Mouse (Mus musculus) MEL (cell line): ENCODE results near the gene Nfatc3. TPM values are rescaled to one million over a fixed set of nuclear protein-coding genes. Genes with fewer than 3 reads are reported as not detected.

Experiments used
- DNase-seq: peaks from one replicate; pipeline ENCODE4 v3.0.0; 2011; ENCODE audit warnings: low read depth, low spot score
- H3K27ac ChIP-seq: 2 replicates; pipeline ENCODE4 v1.5.1; 2012; ENCODE audit warnings: low read depth, mild to moderate bottlenecking, control low read depth, low read length, moderate library complexity; ENCODE audit not compliant: control insufficient read depth
- H3K27me3 ChIP-seq, 2 experiments: fragments of 150-350 bp in 1 of 2; sonication (generic) in 1 of 2; 2 replicates each; pipeline ENCODE4 v1.6.1; 2012; ENCODE audit warnings: low read length in 2 of 2, mild to moderate bottlenecking in 2 of 2, improper control_type of control experiment in 1 of 2, moderate library complexity in 1 of 2; ENCODE audit not compliant: insufficient read depth in 2 of 2, control insufficient read depth in 1 of 2
- H3K36me3 ChIP-seq, 2 experiments: 2 replicates each; pipeline ENCODE4 v1.6.1; 2012 to 2014; ENCODE audit warnings: low read length in 2 of 2, improper control_type of control experiment in 1 of 2, inconsistent platforms in 1 of 2, mild to moderate bottlenecking in 1 of 2; ENCODE audit not compliant: insufficient read depth in 2 of 2, control insufficient read depth in 1 of 2
- H3K4me1 ChIP-seq, 2 experiments: fragments of 150-350 bp in 1 of 2; sonication (generic) in 1 of 2; 2 replicates each; pipeline ENCODE4 v1.6.1; 2012; ENCODE audit warnings: low read length in 2 of 2, improper control_type of control experiment in 1 of 2, mild to moderate bottlenecking in 1 of 2; ENCODE audit not compliant: insufficient read depth in 2 of 2, control insufficient read depth in 1 of 2
- H3K4me3 ChIP-seq, 2 experiments: fragments of 150-350 bp in 1 of 2; sonication (generic) in 1 of 2; 2 replicates each; pipeline ENCODE4 v1.5.1; 2012; ENCODE audit warnings: low read depth in 2 of 2, low read length in 2 of 2, mild to moderate bottlenecking in 2 of 2, moderate library complexity in 2 of 2, control low read depth in 1 of 2, improper control_type of control experiment in 1 of 2; ENCODE audit not compliant: control insufficient read depth in 1 of 2, insufficient read depth in 1 of 2
- H3K79me2 ChIP-seq: 2 replicates; pipeline ENCODE4 v1.6.1; 2012; ENCODE audit warnings: mild to moderate bottlenecking, low read length, moderate library complexity; ENCODE audit not compliant: control insufficient read depth, poor library complexity, insufficient read depth
- H3K9ac ChIP-seq: 2 replicates; pipeline ENCODE4 v1.6.1; 2012; ENCODE audit warnings: low read depth, mild to moderate bottlenecking, control low read depth, low read length, moderate library complexity; ENCODE audit not compliant: control insufficient read depth, poor library complexity, severe bottlenecking
- H3K9me3 ChIP-seq: fragments of 150-350 bp; sonication (generic); replicated peaks from 2 replicates; pipeline ENCODE4 v1.6.1; 2012; ENCODE audit warnings: mild to moderate bottlenecking, low read length, improper control_type of control experiment, moderate library complexity; ENCODE audit not compliant: insufficient read depth
- BHLHE40 ChIP-seq: IDR thresholded peaks from 2 replicates; pipeline ENCODE4 v1.6.1; 2012; ENCODE audit warnings: low read depth, mild to moderate bottlenecking, inconsistent platforms, low read length, improper control_type of control experiment, borderline replicate concordance
- CHD2 ChIP-seq: IDR thresholded peaks from 2 replicates; pipeline ENCODE4 v1.6.1; 2011; ENCODE audit warnings: low read length, improper control_type of control experiment
- CTCF ChIP-seq, 3 experiments: IDR thresholded peaks in 2 of 3; conservative IDR thresholded peaks in 1 of 3; 2 replicates each; pipeline ENCODE4 v1.5.1; 2011 to 2012; ENCODE audit warnings: low read length in 3 of 3, low read depth in 2 of 3, mild to moderate bottlenecking in 2 of 3, improper control_type of control experiment in 1 of 3, inconsistent platforms in 1 of 3, mixed read lengths in 1 of 3, moderate library complexity in 1 of 3; ENCODE audit not compliant: control insufficient read depth in 1 of 3, insufficient read depth in 1 of 3, poor library complexity in 1 of 3, severe bottlenecking in 1 of 3
- E2F4 ChIP-seq: IDR thresholded peaks from 2 replicates; pipeline ENCODE4 v1.6.1; 2011; ENCODE audit warnings: low read depth, low read length, improper control_type of control experiment, borderline replicate concordance
- EP300 ChIP-seq, 2 experiments: IDR thresholded peaks; 2 replicates each; pipeline ENCODE4 v1.6.1; 2011; ENCODE audit warnings: improper control_type of control experiment in 2 of 2, low read length in 2 of 2, low read depth in 1 of 2, mild to moderate bottlenecking in 1 of 2
- ETS1 ChIP-seq: IDR thresholded peaks from 2 replicates; pipeline ENCODE4 v1.6.1; 2012; ENCODE audit warnings: low read depth, mild to moderate bottlenecking, inconsistent platforms, low read length, improper control_type of control experiment, moderate library complexity
- HCFC1 ChIP-seq: IDR thresholded peaks from 2 replicates; pipeline ENCODE4 v1.6.1; 2012; ENCODE audit warnings: low read depth, mild to moderate bottlenecking, inconsistent platforms, low read length, improper control_type of control experiment, moderate library complexity
- MAZ ChIP-seq: IDR thresholded peaks from 2 replicates; pipeline ENCODE4 v1.6.1; 2012; ENCODE audit warnings: low read depth, mild to moderate bottlenecking, inconsistent platforms, low read length, improper control_type of control experiment
- MEF2A ChIP-seq: IDR thresholded peaks from 2 replicates; pipeline ENCODE4 v1.6.1; 2014; ENCODE audit warnings: low read depth, mild to moderate bottlenecking, inconsistent platforms, low read length, improper control_type of control experiment; ENCODE audit not compliant: poor library complexity, insufficient replicate concordance, severe bottlenecking; ENCODE audit errors: extremely low read depth
- MYC ChIP-seq: IDR thresholded peaks from 2 replicates; pipeline ENCODE4 v1.6.1; 2011; ENCODE audit warnings: low read depth, mild to moderate bottlenecking, low read length, improper control_type of control experiment, moderate library complexity
- POLR2A ChIP-seq, 2 experiments: IDR thresholded peaks; 2 replicates each; pipeline ENCODE4 v1.6.1; 2011 to 2012; ENCODE audit warnings: low read length in 2 of 2, mild to moderate bottlenecking in 2 of 2, control low read depth in 1 of 2, improper control_type of control experiment in 1 of 2, low read depth in 1 of 2, moderate library complexity in 1 of 2; ENCODE audit not compliant: control insufficient read depth in 1 of 2, insufficient read depth in 1 of 2, poor library complexity in 1 of 2
- POLR2AphosphoS2 ChIP-seq: IDR thresholded peaks from 2 replicates; pipeline ENCODE4 v1.6.1; 2011; ENCODE audit warnings: low read length, improper control_type of control experiment
- RCOR1 ChIP-seq: IDR thresholded peaks from 2 replicates; pipeline ENCODE4 v1.6.1; 2012; ENCODE audit warnings: low read depth, mild to moderate bottlenecking, inconsistent platforms, low read length, improper control_type of control experiment
- SIN3A ChIP-seq: IDR thresholded peaks from 2 replicates; pipeline ENCODE4 v1.6.1; 2012; ENCODE audit warnings: low read length, improper control_type of control experiment, inconsistent platforms
- USF2 ChIP-seq, 2 experiments: IDR thresholded peaks; 2 replicates each; pipeline ENCODE4 v1.6.1; 2011 to 2012; ENCODE audit warnings: improper control_type of control experiment in 2 of 2, low read length in 2 of 2, borderline replicate concordance in 1 of 2, inconsistent platforms in 1 of 2, low read depth in 1 of 2, mild to moderate bottlenecking in 1 of 2; ENCODE audit not compliant: insufficient read depth in 1 of 2
- polyA plus RNA-seq, 2 experiments: library from polyadenylated mRNA; stranded (reverse) in 1 of 2; unstranded in 1 of 2; fragments of >175 nt in 1 of 2; fragments of >200 nt in 1 of 2; gene quantifications; 2 replicates each; pipeline versions ENCODE4 v1.2.1 to v1.2.4; 2012; ENCODE audit warnings: low replicate concordance in 2 of 2, low read depth in 1 of 2; ENCODE audit not compliant: insufficient read length in 2 of 2, insufficient read depth in 1 of 2, missing spikeins in 1 of 2
- total RNA-seq: library from RNA; depleted of rRNA; stranded (reverse); fragments of 300-350 nt; gene quantifications from 2 replicates; pipeline ENCODE4 v1.2.3, GENCODE M21; 2012

The Nfatc3 gene
- total and polyA plus RNA-seq, 3 experiments: 14.4 to 59.3 (median 50.2) TPM

- no peak for DNase-seq
- Histone ChIP-seq H3K9ac (no peak overlapping the region), H3K27ac (no peak overlapping the region), H3K36me3 (peaks cover 0 to 2% of the 10 kb centered on the region in 2 experiments; a peak in 2 of 4 replicates), H3K4me1 (no peaks in the 10 kb centered on the region), H3K79me2 (no peaks in the 10 kb centered on the region), H3K9me3 (no peaks in the 10 kb centered on the region), H3K27me3 (no peaks in the 10 kb centered on the region)
- TF ChIP-seq HCFC1 (no peak), POLR2A (IDR thresholded peaks at IDR 0.05; ENCODE audit: control insufficient read depth in 1 of 2, insufficient read depth in 1 of 2, low read depth in 1 of 2, low read length in 2 of 2, poor library complexity in 1 of 2) (no peak), CHD2 (no peak), ETS1 (no peak), RCOR1 (no peak), MYC (no peak), CTCF (IDR thresholded peaks at IDR 0.05 in 2 of 3, conservative IDR thresholded peaks at IDR 0.05 in 1 of 3; ENCODE audit: control insufficient read depth in 1 of 3, insufficient read depth in 1 of 3, low read depth in 2 of 3, low read length in 3 of 3, poor library complexity in 1 of 3, severe bottlenecking in 1 of 3) (no peak), E2F4 (no peak)
- TF ChIP-seq, all 39 proteins: peak for 0
- no peak overlapping the region for H3K4me3 ChIP-seq
Observed at GRCm38 (mm10) chr8:106051068-106051467, 7.6 kb upstream of the Nfatc3 start.

- DNase-seq: no peak
- no peaks in the 10 kb centered on the region for H3K27me3 ChIP-seq
- TF ChIP-seq ETS1 (no peak), POLR2A (IDR thresholded peaks at IDR 0.05; ENCODE audit: control insufficient read depth in 1 of 2, insufficient read depth in 1 of 2, low read depth in 1 of 2, low read length in 2 of 2, poor library complexity in 1 of 2) (no peak), POLR2AphosphoS2 (no peak), MYC (no peak), EP300 (IDR thresholded peaks at IDR 0.05; ENCODE audit: low read depth in 1 of 2, low read length in 2 of 2) (no peak), USF2 (IDR thresholded peaks at IDR 0.05; ENCODE audit: borderline replicate concordance in 1 of 2, insufficient read depth in 1 of 2, low read depth in 1 of 2, low read length in 2 of 2) (no peak), SIN3A (no peak), MAZ (no peak), BHLHE40 (no peak), MEF2A (no peak)
- no peak overlapping the region for H3K9ac ChIP-seq
- no peaks in the 10 kb centered on the region for H3K9me3 ChIP-seq
- H3K36me3 ChIP-seq: peaks cover 2% of the 10 kb centered on the region in 2 experiments; a peak in 2 of 4 replicates
- no peak overlapping the region for H3K4me3 ChIP-seq
- H3K27ac ChIP-seq: no peak overlapping the region
- H3K79me2 ChIP-seq: no peaks in the 10 kb centered on the region
- H3K4me1 ChIP-seq: peaks cover 0 to under 1% of the 10 kb centered on the region in 2 experiments; a peak in 1 of 4 replicates
Observed at GRCm38 (mm10) chr8:106052510-106053089, 6.0 kb upstream of the Nfatc3 start.
